Mouse (Mus musculus): Measurements from ENCODE around the gene Sirt1. TPM values are rescaled to one million over a fixed set of nuclear protein-coding genes. Genes with fewer than 3 reads are reported as not detected.

The Sirt1 gene
- 2.4 and 5.2 TPM in 2 replicates for polyA plus RNA-seq (2016; fragmentation: Nextera tagmentation; extraction: Ambion mirVana)

DNA sequence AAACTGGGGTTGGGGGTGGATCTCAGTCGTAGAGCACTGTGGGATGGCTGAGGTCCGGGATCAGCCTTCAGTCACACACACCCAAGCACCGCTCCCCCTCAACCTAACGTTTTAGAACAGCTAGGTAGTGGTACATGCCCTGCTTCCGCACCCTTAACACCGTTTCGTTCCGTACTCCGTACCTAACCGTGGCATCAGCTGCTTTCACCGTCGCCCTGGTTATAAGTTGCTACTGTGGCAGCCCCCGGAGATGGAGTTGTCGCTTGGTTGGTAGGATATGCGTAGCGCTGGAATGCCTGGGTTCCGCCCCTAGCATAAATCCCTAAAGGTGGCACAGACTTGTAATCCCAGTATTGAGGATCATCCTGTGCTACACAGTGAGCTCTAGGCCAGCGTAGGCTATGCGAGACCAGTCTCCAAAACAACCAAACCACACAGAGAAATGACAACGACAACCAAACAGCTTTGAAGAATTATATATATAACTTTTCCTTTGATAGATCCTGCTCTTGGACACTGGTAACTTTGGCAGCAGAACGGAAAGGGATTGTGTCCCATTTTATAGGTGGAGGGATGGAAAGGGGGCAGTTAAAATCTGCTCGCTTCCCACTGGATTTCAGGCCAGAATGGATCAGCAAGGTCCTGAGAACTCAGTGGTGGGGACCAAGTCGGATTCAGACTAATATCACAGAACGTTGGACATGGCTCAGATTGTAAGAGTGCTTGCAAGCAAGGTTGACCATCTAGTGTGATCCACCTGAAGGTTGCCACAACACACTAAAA, at the start of gene Sirt1:
TSS of gene Sirt1 (minus strand) at position 207 of the 783 bp plus-strand sequence.
- no peaks in the 10 kb centered on the region for H3K4me1 ChIP-seq
- no peak for DNase-seq (ENCODE audit: low spot score)
- H3K4me3 ChIP-seq = peak within 1 kb of the TSS; percentile 70
- peak within 1 kb of the TSS; percentile 83 for H3K27ac ChIP-seq
- no peaks in the 10 kb centered on the region for H3K27me3 ChIP-seq (ENCODE audit: insufficient read depth, poor library complexity, severe bottlenecking)
- no peaks in the 10 kb centered on the region for H3K36me3 ChIP-seq
- no peaks in the 10 kb centered on the region for H3K9me3 ChIP-seq
- 6% methylated on average over 24 of the region's 24 CpGs for WGBS

DNA sequence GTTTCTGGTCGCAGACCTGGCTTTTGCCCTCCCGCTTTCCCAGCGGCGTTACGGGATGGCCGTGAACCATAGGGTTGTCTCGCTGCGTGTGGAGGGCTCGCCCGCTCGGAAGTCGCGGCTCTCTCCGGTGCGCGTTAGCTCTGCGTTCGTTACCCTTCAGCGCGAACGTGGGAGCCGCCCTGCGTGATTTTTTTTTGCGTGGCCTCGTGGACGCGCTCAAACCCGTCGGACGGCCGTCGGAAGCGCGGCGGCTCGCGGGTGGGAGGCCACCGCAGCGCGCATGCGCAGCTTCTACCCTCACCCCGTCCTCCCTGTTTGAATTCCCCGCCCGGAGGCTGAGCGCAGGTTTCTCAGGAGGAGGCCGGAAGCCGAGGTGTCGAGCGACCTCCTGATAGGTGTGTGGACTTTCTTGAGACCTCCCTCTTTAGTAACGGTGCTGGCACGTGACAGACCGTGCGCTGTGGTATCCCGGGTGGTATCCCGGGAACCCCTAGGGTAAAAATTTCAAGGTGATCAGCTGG, 48.3 kb upstream of the Sirt1 start, which contains the start of gene Ctnna3:
TSS of gene Ctnna3 (plus strand) at position 314 of the 521 bp plus-strand sequence.
- Histone ChIP-seq H3K27ac (peak within 1 kb of the TSS; percentile 95), H3K4me1 (no peaks in the 10 kb centered on the region), H3K27me3 (ENCODE audit: insufficient read depth, poor library complexity, severe bottlenecking) (no peaks in the 10 kb centered on the region), H3K9me3 (no peaks in the 10 kb centered on the region), H3K36me3 (no peaks in the 10 kb centered on the region), H3K4me3 (peak within 1 kb of the TSS; percentile 81)
- WGBS = under 1% methylated on average over 55 of the region's 55 CpGs
- DNase-seq (ENCODE audit: low spot score) = peak; percentile 98

DNA sequence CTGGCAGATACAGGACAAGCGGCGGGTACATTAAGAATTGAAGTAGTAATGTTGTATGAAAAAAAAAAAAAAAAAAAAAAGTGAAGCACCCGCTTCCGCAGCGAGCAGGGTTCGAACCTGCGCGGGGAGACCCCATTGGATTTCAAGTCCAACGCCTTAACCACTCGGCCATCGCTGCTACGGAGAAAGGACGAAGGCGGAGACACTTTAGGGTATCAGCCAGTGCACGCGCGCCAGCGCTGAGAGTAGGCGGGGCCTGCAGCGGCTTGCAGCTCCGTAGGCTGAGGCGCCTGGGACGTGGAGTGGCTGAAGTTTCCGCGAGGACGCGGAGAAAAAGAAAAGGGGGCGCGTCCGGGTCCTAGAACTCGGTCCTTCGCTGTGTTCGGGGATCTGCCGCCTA, 47.9 kb upstream of the Sirt1 start:
- under 1% methylated on average over 34 of the region's 34 CpGs for WGBS
- H3K4me1 ChIP-seq = no peaks in the 10 kb centered on the region
- peak; percentile 97 for DNase-seq (ENCODE audit: low spot score)
- H3K27ac ChIP-seq = peak overlapping the region; percentile 95
- H3K27me3 ChIP-seq (ENCODE audit: insufficient read depth, poor library complexity, severe bottlenecking) = no peaks in the 10 kb centered on the region
- H3K9me3 ChIP-seq = no peaks in the 10 kb centered on the region
- peak overlapping the region; percentile 81 for H3K4me3 ChIP-seq
- H3K36me3 ChIP-seq = no peaks in the 10 kb centered on the region

DNA sequence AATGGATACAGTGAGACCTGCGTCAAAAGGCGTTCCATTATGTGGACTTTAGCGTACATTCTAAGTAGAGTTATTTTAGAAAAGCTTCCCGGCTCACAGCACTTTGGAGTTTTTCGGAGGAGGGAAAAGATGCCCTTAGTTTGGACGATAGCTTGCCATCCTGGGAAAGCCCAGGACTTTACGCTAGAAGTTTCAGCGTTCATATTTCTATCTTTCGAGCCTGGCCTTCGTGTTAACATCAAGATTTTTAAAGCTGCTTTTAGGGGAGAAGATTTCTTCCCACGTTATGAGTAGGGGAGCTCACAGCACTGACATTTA, 47.5 kb upstream of the Sirt1 start:
- Histone ChIP-seq H3K36me3 (no peaks in the 10 kb centered on the region), H3K4me1 (no peaks in the 10 kb centered on the region), H3K9me3 (no peaks in the 10 kb centered on the region), H3K27me3 (ENCODE audit: insufficient read depth, poor library complexity, severe bottlenecking) (no peaks in the 10 kb centered on the region), H3K27ac (peak overlapping the region; percentile 23; the same call in 1 of the 2 replicates), H3K4me3 (peak overlapping the region; percentile 81)
- WGBS = 5% methylated on average over 11 of the region's 11 CpGs
- no peak for DNase-seq (ENCODE audit: low spot score)

DNA sequence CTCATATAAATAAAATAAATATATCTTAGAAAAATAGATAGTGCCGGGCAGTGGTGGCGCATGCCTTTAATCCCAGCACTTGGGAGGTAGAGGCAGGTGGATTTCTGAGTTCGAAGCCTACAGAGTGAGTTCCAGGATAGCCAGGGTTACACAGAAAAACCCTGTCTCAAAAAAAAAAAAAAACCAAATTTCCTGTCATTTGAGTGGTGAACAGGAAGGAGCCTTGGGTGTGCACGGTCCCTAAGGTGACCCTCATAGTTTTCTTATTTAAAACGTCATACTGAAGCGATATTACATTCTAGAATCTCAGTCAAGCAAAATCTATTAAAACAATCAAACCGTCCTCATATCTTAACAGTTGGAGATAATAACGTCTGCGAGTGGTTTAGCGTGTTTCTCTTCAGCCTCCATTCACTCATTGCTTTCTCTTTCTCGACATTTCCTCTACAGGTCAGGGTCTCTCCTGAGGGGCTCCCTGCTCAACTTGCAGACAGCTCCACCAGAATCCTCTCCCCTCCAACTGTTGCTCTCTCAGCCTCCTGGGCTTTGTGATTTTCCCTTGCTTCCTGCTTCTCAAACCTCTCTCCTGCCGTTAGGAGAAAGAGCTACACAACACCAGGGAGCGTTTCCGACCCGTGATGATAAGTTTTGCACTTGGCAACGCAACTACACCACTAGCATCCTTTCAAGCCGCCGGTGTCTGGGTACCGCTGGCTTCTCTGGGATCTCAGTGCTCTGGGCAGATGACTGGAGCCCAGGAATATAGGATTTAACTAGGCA, 46.9 kb upstream of the Sirt1 start:
- Histone ChIP-seq H3K4me3 (peak overlapping the region; percentile 81), H3K27me3 (ENCODE audit: insufficient read depth, poor library complexity, severe bottlenecking) (no peaks in the 10 kb centered on the region), H3K4me1 (no peaks in the 10 kb centered on the region), H3K36me3 (no peaks in the 10 kb centered on the region), H3K27ac (peak overlapping the region; percentile 23; the same call in 1 of the 2 replicates), H3K9me3 (no peaks in the 10 kb centered on the region)
- DNase-seq (ENCODE audit: low spot score) = peak; percentile 74
- 23% methylated on average over 19 of the region's 19 CpGs for WGBS

DNA sequence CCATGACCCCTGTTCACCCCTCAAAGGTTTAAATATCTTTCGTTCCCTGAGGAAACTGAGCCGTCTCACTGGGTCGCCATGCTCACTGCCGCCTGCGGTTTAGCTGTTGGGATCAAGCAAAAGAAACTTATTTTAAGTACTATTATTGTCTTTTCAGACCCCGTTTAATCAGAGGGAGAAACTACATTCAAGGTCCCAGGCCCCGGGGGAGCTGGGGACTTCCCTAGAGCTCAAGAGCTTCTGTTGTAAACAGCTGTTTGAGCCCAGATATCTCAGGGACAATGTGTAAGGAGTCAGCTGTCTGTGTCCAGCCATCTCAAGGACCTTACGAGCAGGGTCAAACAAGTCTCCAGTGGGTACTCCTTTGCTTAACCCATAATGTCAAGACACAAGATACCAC, 45.6 kb upstream of the Sirt1 start:
- 78% methylated on average over 8 of the region's 8 CpGs for WGBS
- Histone ChIP-seq H3K36me3 (no peaks in the 10 kb centered on the region), H3K4me1 (no peaks in the 10 kb centered on the region), H3K9me3 (no peaks in the 10 kb centered on the region), H3K27me3 (ENCODE audit: insufficient read depth, poor library complexity, severe bottlenecking) (no peaks in the 10 kb centered on the region), H3K27ac (no peak overlapping the region), H3K4me3 (no peak overlapping the region)
- DNase-seq (ENCODE audit: low spot score) = peak; percentile 39

DNA sequence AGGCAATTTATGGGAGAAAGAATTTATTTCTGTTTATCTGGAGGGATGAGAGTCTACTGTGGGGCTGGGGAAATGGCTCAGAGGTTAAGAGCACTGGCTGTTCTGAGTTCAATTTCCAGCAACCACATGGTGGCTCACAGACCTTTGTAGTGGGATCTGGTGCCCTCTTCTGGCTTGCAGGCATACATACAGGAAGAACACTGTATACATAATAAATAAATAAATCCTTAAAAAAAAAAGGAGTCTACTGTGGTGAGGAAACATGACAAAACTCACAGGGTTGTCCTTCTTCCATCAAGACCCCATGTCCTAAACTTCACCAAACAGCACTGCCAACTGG, 42.9 kb upstream of the Sirt1 start:
- no peaks in the 10 kb centered on the region for H3K36me3 ChIP-seq
- H3K4me1 ChIP-seq = no peaks in the 10 kb centered on the region

DNA sequence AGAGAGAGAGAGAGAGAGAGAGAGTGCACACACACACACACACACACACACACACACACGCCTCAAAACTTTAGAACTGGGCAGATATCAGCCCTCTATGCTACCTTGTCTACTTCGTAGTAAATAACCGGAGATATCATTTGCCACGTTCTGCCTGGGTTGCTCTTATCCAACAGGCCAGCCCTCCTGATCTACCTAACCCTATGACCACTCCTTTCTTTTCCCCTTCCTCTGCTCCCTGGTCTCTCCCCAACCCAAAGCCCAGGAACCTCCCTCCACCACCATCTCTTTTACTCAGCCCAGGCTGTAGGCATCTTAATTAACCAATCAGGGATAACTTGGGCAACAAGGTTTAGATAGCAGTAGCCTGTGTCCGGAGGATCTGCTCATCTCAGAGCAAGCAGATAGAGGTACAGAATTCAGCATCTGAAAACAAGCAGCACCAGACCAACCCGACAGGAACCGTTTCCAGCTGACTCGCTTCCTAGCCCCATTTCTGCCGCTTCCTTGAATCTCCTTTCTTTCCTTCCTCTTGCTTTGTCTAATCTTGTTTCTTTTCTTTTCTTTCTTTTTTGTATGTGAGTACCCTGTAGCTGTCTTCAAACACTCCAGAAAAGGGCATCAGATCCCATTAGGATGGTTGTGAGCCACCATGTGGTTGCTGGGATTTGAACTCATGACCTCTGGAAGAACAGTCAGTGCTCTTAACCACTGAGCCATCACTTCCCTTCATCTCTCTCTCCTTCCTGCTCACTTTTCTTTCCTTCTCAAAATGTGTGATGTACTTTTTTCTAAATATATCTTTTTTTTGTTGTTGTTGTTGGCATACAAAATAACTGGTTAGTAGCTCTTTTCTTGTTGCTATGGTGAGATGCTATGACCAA, 42.3 kb upstream of the Sirt1 start:
- WGBS = 80% methylated on average over 9 of the region's 9 CpGs
- no peaks in the 10 kb centered on the region for H3K4me1 ChIP-seq
- peak; percentile 48 for DNase-seq (ENCODE audit: low spot score)
- H3K4me3 ChIP-seq = no peak overlapping the region
- H3K27ac ChIP-seq = no peak overlapping the region
- no peaks in the 10 kb centered on the region for H3K27me3 ChIP-seq (ENCODE audit: insufficient read depth, poor library complexity, severe bottlenecking)
- no peaks in the 10 kb centered on the region for H3K36me3 ChIP-seq
- no peaks in the 10 kb centered on the region for H3K9me3 ChIP-seq

More for the DNA sequence above, 42.9 kb upstream of the Sirt1 start:
- H3K4me3 ChIP-seq = no peak overlapping the region
- no peaks in the 10 kb centered on the region for H3K27me3 ChIP-seq (ENCODE audit: insufficient read depth, poor library complexity, severe bottlenecking)
- peak; percentile 74 for DNase-seq (ENCODE audit: low spot score)
- H3K27ac ChIP-seq = no peak overlapping the region
- no peaks in the 10 kb centered on the region for H3K9me3 ChIP-seq

DNA sequence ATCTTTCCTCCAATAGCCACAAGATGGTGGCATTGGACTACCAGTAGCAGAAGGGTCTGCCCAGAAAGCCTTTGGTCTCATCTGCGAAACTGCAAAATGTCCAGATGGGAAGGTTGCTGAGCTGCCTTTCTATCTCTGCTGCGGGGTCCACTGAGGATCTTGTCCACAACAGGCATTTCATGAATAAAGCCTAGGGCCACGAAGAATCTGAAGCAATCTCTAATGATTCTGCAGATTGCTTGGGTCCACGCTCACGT, 41.2 kb upstream of the Sirt1 start:
- H3K36me3 ChIP-seq = no peaks in the 10 kb centered on the region
- H3K9me3 ChIP-seq = no peaks in the 10 kb centered on the region
- H3K27ac ChIP-seq = no peak overlapping the region
- no peaks in the 10 kb centered on the region for H3K27me3 ChIP-seq (ENCODE audit: insufficient read depth, poor library complexity, severe bottlenecking)
- 88% methylated on average over 5 of the region's 5 CpGs for WGBS
- H3K4me1 ChIP-seq = no peaks in the 10 kb centered on the region
- no peak overlapping the region for H3K4me3 ChIP-seq
- DNase-seq (ENCODE audit: low spot score) = no peak

DNA sequence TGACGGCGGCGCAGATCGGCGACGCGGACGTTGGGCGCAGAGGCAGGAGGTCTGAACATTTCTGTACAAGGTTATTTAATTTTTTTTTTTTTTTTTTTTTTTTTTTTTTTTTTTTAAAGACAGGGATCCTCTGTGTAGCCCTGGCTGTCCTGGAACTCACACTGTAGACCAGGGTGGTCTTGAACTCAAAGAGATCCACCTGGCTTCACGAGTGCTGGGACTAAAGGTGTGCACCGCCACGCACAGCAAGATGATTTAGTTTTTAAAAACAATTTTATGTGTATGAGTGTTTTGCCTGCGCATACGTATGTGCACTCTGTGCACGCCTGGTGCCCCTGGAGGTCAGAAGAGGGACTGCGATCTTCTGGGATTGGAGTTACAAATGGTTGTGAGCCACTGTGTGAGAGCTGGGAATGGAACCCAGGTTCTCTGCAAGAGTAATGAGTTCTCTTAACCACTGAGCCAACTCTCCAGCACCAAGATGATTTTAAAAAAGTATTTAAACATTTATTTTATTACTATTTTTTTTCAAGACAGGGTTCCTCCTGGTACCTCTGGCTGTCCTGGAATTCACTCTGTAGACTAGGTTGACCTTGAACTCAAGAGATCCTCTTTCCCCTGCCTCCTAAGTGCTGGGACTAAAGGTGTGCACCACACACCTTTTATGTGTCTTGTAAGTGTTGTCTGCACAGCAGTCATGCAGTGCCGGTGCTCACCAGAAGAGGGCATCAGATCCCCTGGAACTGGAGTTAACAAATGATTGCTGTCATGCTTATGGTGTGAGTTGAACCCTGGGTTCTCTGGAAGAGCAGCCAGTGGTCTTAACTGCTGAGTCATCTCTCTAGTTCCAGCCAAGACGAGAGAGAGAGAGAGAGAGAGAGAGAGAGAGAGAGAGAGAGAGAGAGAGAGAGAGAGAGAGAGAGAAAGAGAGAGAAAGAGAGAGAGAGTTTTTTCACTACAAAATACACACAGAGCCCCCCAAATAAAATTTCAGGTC, 40.5 kb upstream of the Sirt1 start, which contains the start of gene Gm7075:
TSS of gene Gm7075 (minus strand) at position 51 of the 997 bp plus-strand sequence.
- 82% methylated on average over 18 of the region's 18 CpGs for WGBS
- no peak for DNase-seq (ENCODE audit: low spot score)
- no peaks in the 10 kb centered on the region for H3K36me3 ChIP-seq

DNA sequence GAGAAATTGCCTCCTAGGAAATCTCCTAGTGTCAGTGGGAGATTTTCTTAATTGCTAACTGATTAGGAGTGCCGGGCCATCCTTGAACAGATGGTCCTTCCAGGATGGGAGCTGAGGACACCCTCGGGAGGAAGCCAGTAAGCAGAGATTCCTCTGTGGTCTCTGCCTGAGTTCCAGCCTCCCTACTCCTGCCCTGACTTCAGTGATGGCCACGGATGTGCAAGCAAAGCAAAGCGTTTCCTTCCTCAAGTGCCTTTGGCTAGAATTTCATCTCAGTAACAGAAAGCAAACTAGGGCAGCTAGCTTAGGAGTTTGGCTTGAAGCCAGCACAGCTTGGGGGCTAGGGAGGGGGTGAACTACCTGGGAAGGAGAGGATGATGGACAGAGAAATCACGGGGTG, 35.6 kb upstream of the Sirt1 start:
- Histone ChIP-seq H3K9me3 (no peaks in the 10 kb centered on the region), H3K36me3 (no peaks in the 10 kb centered on the region), H3K4me3 (no peak overlapping the region), H3K4me1 (no peaks in the 10 kb centered on the region), H3K27me3 (ENCODE audit: insufficient read depth, poor library complexity, severe bottlenecking) (no peaks in the 10 kb centered on the region), H3K27ac (no peak overlapping the region)
- WGBS = 55% methylated on average over 5 of the region's 5 CpGs
- no peak for DNase-seq (ENCODE audit: low spot score)

More for the DNA sequence above, 40.5 kb upstream of the Sirt1 start, which contains the start of gene Gm7075:
- Histone ChIP-seq H3K27ac (no peak within 1 kb of the TSS), H3K9me3 (no peaks in the 10 kb centered on the region), H3K4me1 (no peaks in the 10 kb centered on the region), H3K4me3 (no peak within 1 kb of the TSS), H3K27me3 (ENCODE audit: insufficient read depth, poor library complexity, severe bottlenecking) (no peaks in the 10 kb centered on the region)

DNA sequence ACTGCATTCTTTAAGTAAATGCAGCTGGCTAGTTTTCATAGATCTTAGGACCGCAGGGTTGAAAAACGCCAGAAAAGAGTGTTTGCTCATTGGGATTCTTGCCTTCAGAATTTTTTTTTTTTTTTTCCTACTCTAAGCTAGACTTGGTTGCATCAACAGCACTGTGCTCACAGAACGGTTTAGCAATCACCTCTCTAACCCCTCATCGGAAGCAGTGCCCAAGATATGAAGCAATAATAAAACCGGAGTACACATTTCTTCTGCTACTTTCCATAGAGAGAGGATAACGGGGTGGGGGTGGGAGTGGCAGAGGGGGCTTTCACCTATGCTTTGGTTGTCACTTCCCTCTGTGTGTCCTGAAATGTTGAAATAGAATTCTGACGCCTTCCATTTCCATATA, 34.3 kb upstream of the Sirt1 start:
- no peaks in the 10 kb centered on the region for H3K4me1 ChIP-seq
- H3K9me3 ChIP-seq = no peaks in the 10 kb centered on the region
- no peak for DNase-seq (ENCODE audit: low spot score)
- H3K27me3 ChIP-seq (ENCODE audit: insufficient read depth, poor library complexity, severe bottlenecking) = no peaks in the 10 kb centered on the region
- H3K27ac ChIP-seq = no peak overlapping the region
- WGBS = 56% methylated on average over 7 of the region's 7 CpGs
- no peaks in the 10 kb centered on the region for H3K36me3 ChIP-seq
- peak overlapping the region; percentile 31 for H3K4me3 ChIP-seq
